Mouse (Mus musculus) forebrain, postnatal 0 days (tissue): ENCODE measurements around the gene Frat2. TPM values are rescaled to one million over a fixed set of nuclear protein-coding genes. Genes with fewer than 3 reads are reported as not detected.
"Not testable (repeated sequence)": the region's sequence is repeated elsewhere in the genome, so short reads cannot be mapped to it uniquely, and the experiment has no call there.

ENCODE experiments used
- ATAC-seq: fragments of 200-750 bp; cut with Nextera tagmentation; 2 replicates; pipeline ENCODE4 v1.8.0; 2017; ENCODE audit warnings: mild to moderate bottlenecking, moderate library complexity
- DNase-seq: peaks from one replicate; pipeline ENCODE4 v3.0.0-alpha.2; 2015
- H3K27ac ChIP-seq: fragments of 300-500 bp; sonication (generic); 2 replicates; pipeline ENCODE4 v1.5.1; 2014; ENCODE audit warnings: low read depth, mild to moderate bottlenecking, antibody characterized with exemption, low read length, moderate library complexity, mixed read lengths
- H3K27me3 ChIP-seq: fragments of 300-500 bp; sonication (generic); 2 replicates; pipeline ENCODE4 v1.6.1; 2014; ENCODE audit warnings: mild to moderate bottlenecking, low read length, mixed read lengths; ENCODE audit not compliant: insufficient read depth
- H3K36me3 ChIP-seq: fragments of 300-500 bp; sonication (generic); 2 replicates; pipeline ENCODE4 v1.6.1; 2014; ENCODE audit warnings: mild to moderate bottlenecking, moderate library complexity; ENCODE audit not compliant: insufficient read depth
- H3K4me1 ChIP-seq: fragments of 300-500 bp; sonication (generic); 2 replicates; pipeline ENCODE4 v1.6.1; 2014; ENCODE audit warnings: antibody characterized with exemption; ENCODE audit not compliant: insufficient read depth
- H3K4me2 ChIP-seq: fragments of 300-500 bp; sonication (generic); 2 replicates; pipeline ENCODE4 v1.6.1; 2014; ENCODE audit warnings: low read depth, mild to moderate bottlenecking, moderate library complexity
- H3K4me3 ChIP-seq: fragments of 300-500 bp; sonication (generic); 2 replicates; pipeline ENCODE4 v1.5.1; 2014; ENCODE audit warnings: low read depth, low read length, mixed read lengths
- H3K9ac ChIP-seq: fragments of 300-500 bp; sonication (generic); 2 replicates; pipeline ENCODE4 v1.6.1; 2014; ENCODE audit warnings: mild to moderate bottlenecking
- H3K9me3 ChIP-seq: fragments of 300-500 bp; sonication (generic); 2 replicates; pipeline ENCODE4 v1.6.1; 2016; ENCODE audit warnings: low read length
- CTCF ChIP-seq: sonication (generic); IDR thresholded peaks from 2 replicates; pipeline ENCODE4 v1.5.1; 2016; ENCODE audit warnings: antibody characterized with exemption, control low read depth, low read depth
- WGBS: fragments of 180-500 bp; shearing (Covaris S2); extraction: QIAGEN DNeasy Blood & Tissue Kit; methylation state at CpG from one replicate; pipeline ENCODE4 v1.1.7; 2014; 5-methylcytosine and 5-hydroxymethylcytosine counted together
- polyA plus RNA-seq: library from polyadenylated mRNA; unstranded; fragments of >200 nt; fragmentation: Nextera tagmentation; extraction: Ambion mirVana; gene quantifications from 2 replicates; pipeline ENCODE4 v1.2.1, GENCODE M21; 2015
- total RNA-seq: library from RNA; depleted of rRNA; stranded (reverse); fragments of >200 nt; gene quantifications from 2 replicates; pipeline ENCODE4 v1.2.3, GENCODE M21; 2014

The Frat2 gene
- total and polyA plus RNA-seq, 2 experiments from 2014 or later, result 15.5 to 22.4 TPM

DNA sequence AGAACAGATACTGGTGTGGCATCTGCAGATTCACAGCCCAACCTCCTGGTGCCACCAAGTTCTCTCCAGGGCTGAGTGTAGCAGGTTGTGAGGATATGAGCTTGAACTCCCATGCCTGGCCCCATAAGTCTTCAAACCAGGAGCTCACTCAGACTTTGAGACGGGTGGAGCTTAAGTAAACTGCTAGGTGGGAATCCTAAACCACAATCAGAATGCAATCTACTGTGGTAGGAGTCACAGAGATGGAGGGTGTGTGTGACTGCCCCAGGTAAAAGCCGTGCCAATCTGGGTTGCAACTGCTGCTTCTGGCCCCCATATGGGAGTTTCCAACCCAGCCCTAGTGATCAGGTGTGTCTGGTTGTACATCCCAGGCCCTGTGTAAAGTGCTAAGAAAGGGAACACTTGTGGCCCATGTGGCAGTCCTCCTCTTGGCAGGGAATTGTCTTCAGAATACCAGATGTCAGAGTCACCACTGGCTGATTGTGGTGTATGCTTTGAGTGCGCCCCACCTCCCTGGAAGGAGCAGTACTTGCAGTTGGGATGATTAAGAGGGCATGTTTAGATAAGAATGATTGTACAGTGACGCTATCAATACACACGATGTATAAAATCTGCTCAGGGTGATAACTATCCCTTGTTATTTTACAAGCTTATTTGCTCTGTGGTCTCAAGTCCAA lies 9.3 kb upstream of the Frat2 start:
- Histone ChIP-seq H3K4me1 (no peaks in the 10 kb centered on the region), H3K9me3 (no peaks in the 10 kb centered on the region), H3K27ac (no peak overlapping the region), H3K4me3 (no peak overlapping the region), H3K27me3 (no peaks in the 10 kb centered on the region), H3K36me3 (peaks cover 12% of the 10 kb centered on the region), H3K9ac (no peak overlapping the region), H3K4me2 (no peak overlapping the region)
- DNase-seq (no peak), ATAC-seq (no peak)
- TF ChIP-seq CTCF, result no peak
- WGBS, result 91% methylated on average over 5 of the region's 5 CpGs

DNA sequence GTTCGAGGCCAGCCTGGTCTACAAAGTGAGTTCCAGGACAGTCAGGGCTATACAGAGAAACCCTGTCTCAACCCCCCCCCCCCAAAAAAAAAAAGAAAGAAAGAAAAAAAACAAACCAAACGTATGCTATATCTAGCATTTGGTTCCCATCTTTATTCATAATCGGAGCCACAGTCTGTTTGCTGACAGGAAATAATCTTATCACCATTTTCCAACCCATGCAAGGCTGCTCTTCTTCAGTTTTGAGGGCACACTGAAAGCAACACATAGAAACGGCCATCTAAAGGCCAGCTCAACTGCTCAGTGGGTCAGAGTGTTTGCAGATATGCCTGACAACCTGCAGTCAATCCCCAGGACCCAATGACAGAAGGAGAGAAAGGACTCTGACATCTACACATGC lies 4.5 kb upstream of the Frat2 start:
- Histone ChIP-seq H3K4me2 (no peak overlapping the region), H3K4me1 (no peaks in the 10 kb centered on the region), H3K9me3 (no peaks in the 10 kb centered on the region), H3K4me3 (no peak overlapping the region), H3K27ac (no peak overlapping the region), H3K36me3 (no peaks in the 10 kb centered on the region), H3K27me3 (no peaks in the 10 kb centered on the region), H3K9ac (no peak overlapping the region)
- no peak for TF ChIP-seq CTCF
- ATAC-seq (no peak), DNase-seq (no peak)
- WGBS, result 97% methylated on average over 4 of the region's 4 CpGs

DNA sequence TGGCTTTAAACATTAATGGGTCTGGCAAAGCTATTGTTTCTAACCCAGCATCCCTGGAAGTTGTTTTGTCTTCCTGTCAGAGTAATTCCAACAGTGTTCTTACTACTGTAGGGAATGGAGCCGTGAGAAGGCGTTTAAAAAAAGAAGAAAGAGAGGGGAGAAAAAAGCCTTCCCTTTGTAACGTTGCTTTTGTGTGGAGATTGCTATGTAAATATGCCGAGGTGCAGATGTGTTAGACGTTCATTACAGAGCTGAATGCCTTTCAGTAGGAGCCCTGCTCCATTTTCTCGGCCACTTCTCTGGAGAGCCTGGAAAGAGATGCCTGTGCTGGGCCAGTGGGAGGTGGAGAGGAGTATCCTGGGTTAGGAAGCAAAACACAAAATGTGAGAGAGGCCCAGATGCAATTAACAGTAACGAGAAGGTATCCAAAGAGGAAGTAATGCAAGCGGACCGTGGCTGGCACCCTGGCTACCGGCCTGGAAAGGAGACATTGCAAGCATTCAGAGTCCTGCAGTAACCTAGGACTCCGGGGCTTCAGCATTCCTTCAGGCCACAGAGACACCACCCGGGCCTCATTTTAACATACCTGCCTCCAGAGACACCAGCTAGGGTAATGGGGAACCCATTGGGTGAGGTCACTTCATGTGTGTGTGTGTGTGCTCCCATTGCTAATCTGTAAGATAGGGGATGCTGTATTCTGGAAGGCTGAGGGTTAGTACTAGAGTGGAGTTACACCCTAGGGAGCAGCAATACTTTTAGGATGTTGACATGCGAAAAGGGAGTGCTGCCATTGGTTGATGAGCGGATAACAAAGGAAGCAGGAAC lies 3.0 kb upstream of the Frat2 start:
- H3K9ac ChIP-seq, result peak overlapping the region; percentile 34; the same call in 1 of the 2 replicates
- no peaks in the 10 kb centered on the region for H3K36me3 ChIP-seq
- H3K27me3 ChIP-seq, result no peaks in the 10 kb centered on the region
- H3K4me1 ChIP-seq, result 0 out of 2 replicates have a peak, but pooled peaks cover 5% of the 10 kb centered on the region
- no peak; the same call in 1 of the 2 replicates for TF ChIP-seq CTCF
- H3K27ac ChIP-seq, result peak overlapping the region; percentile 71
- 14% methylated on average over 14 of the region's 14 CpGs for WGBS
- no peak overlapping the region for H3K4me3 ChIP-seq
- ATAC-seq (no peak), DNase-seq (peak; percentile 38)
- H3K4me2 ChIP-seq, result peak overlapping the region; percentile 8; the same call in 1 of the 2 replicates
- no peaks in the 10 kb centered on the region for H3K9me3 ChIP-seq

DNA sequence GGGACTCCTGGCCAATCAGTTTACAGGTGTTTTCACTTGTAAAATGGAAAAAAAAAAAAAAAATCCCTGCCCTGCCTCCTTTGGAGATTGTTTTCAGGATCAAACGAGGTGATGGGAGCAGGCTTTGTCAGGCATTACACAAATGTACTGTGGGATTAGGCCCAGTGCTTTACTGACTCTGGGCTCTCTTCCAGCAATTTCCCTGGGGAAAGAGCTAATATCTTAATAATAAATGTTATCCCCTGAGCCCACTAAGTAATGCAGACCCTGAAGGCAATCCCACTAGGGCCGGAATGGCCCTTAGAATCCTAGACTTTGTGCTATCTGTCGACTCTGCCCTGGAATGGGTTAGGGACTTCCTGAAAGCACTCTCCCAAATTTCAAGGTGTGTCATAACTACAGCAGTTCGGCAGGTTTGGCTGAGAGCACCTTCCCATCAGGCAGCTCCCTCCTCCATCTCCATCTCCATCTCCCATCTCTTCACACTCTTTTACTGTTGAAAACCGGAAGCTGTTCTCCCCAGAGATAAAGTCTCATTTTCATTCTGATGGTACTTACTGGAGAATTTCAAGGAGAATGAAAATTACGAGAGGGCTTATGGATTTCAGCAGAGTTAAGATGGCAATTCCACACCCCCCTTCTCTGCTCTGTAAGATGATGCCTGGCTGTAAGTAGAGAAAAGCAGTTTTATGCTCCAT lies 2.2 kb upstream of the Frat2 start:
- H3K9me3 ChIP-seq, result no peaks in the 10 kb centered on the region
- H3K9ac ChIP-seq, result no peak overlapping the region
- H3K4me1 ChIP-seq, result 0 out of 2 replicates have a peak, but pooled peaks cover 6% of the 10 kb centered on the region
- peak overlapping the region; percentile 71 for H3K27ac ChIP-seq
- TF ChIP-seq CTCF, result no peak
- no peak overlapping the region for H3K4me3 ChIP-seq
- WGBS, result 12% methylated on average over 6 of the region's 6 CpGs
- ATAC-seq (no peak), DNase-seq (no peak)
- no peaks in the 10 kb centered on the region for H3K36me3 ChIP-seq
- no peak overlapping the region for H3K4me2 ChIP-seq
- no peaks in the 10 kb centered on the region for H3K27me3 ChIP-seq

DNA sequence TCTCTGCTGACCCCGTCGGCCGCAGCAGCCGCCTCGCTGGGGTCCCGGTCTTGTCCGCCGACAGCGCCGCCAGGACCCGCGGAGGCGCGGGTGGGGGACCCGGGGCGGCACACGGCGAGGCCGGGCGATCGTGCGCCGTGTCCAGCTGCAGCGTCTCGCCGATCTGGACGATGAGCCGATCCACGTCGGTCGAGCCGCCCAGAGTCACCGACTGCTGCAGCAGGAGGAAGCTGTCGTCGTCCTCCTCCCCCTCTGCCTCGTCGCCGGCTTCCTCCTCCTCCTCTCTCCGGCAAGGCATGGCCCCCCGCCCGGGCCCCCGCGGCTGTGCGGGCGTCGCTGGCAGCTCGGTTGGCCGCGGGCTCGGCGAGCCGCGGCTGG lies 329 bp downstream of the Frat2 start:
- Histone ChIP-seq H3K27ac (peak overlapping the region; percentile 95), H3K4me3 (peak overlapping the region; percentile 77), H3K4me2 (peak overlapping the region; percentile 91), H3K9ac (peak overlapping the region; percentile 77)
- not testable (repeated sequence) for H3K9me3 ChIP-seq, H3K36me3 ChIP-seq, H3K4me1 ChIP-seq, H3K27me3 ChIP-seq
- DNase-seq (peak; percentile 70), ATAC-seq (peak; percentile 66)
- WGBS, result 2% methylated on average over 49 of the region's 53 CpGs

DNA sequence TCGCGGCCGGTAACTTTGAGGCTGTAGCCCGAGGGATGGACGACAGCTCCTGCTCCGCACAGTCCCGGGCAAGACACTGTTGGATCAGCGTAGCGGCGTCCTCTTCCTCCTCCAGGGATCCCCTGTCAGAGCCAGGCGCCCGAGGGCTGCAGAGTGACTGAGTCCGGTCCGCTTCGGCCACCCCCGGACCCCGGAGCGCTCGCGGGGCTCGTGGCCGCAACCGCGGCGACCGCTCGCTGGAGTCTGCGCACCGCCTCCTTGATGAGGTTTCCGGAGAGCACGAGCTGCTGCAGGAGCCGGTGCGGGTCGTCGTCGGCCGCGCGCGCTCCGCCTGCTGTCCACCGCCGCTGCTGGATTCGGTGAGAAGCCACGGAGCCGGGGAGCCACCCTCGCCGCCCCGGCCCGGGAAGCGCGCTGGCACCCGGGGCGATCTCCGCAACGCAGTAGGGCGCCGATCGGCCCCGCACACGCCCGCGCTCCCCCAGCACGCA lies 796 bp downstream of the Frat2 start:
- Histone ChIP-seq H3K9ac (peak overlapping the region; percentile 77), H3K9me3 (no peaks in the 10 kb centered on the region), H3K36me3 (no peaks in the 10 kb centered on the region), H3K4me3 (peak overlapping the region; percentile 77), H3K27me3 (no peaks in the 10 kb centered on the region), H3K4me1 (0 out of 2 replicates have a peak, but pooled peaks cover 6% of the 10 kb centered on the region), H3K4me2 (peak overlapping the region; percentile 91), H3K27ac (peak overlapping the region; percentile 95)
- WGBS, result 1% methylated on average over 64 of the region's 64 CpGs
- peak; percentile 14 for ATAC-seq
- no peak for TF ChIP-seq CTCF
- DNase-seq, result peak; percentile 50
